Mouse (Mus musculus) gastrocnemius, postnatal 4 days (tissue): ENCODE results near the gene Msi2. TPM values are rescaled to one million over a fixed set of nuclear protein-coding genes. Genes with fewer than 3 reads are reported as not detected.
A peak's percentile ranks its signal among the peaks of the same experiment; 100 is the strongest.

ENCODE experiments used
- DNase-seq, 2 experiments: peaks; one replicate each; pipeline ENCODE4 v3.0.0; 2021 to 2022; ENCODE audit warnings: low spot score in 2 of 2, mixed read lengths in 2 of 2
- total RNA-seq, 2 experiments: library from RNA; stranded (reverse); gene quantifications; 2 replicates each; pipeline ENCODE4 v1.2.3; 2021

Gene Msi2
- total RNA-seq, 2 experiments from 2014 or later, result 225 to 240 TPM

GRCm38 (mm10) chr11:88618732-88619309 is 99.5 kb downstream of the Msi2 start:
- peak in 1 of 2 experiments; percentile 39 for DNase-seq

GRCm38 (mm10) chr11:88618005-88618501 is 100.3 kb downstream of the Msi2 start:
- no peak for DNase-seq

- no peak for DNase-seq
These were observed 100.9 kb downstream of the Msi2 start for GRCm38 (mm10) chr11:88617380-88617779.

GRCm38 (mm10) chr11:88614527-88615305 is 103.6 kb downstream of the Msi2 start:
- DNase-seq, result no peak

- DNase-seq, result no peak
These were observed 104.4 kb downstream of the Msi2 start for GRCm38 (mm10) chr11:88613771-88614526.

- no peak for DNase-seq
These were observed 105.3 kb downstream of the Msi2 start for GRCm38 (mm10) chr11:88613008-88613407.

- peak in 1 of 2 experiments; percentile 42 for DNase-seq
These were observed 106.2 kb downstream of the Msi2 start for GRCm38 (mm10) chr11:88612141-88612540.

- DNase-seq, result no peak
These were observed 107.5 kb downstream of the Msi2 start for GRCm38 (mm10) chr11:88610809-88611208.

GRCm38 (mm10) chr11:88610112-88610511 is 108.2 kb downstream of the Msi2 start:
- no peak for DNase-seq

GRCm38 (mm10) chr11:88608584-88608983 is 109.7 kb downstream of the Msi2 start:
- DNase-seq, result no peak

GRCm38 (mm10) chr11:88607725-88608383 is 110.5 kb downstream of the Msi2 start:
- DNase-seq, result no peak

GRCm38 (mm10) chr11:88605771-88606170 is 112.5 kb downstream of the Msi2 start:
- no peak for DNase-seq

- DNase-seq, result no peak
These were observed 113.2 kb downstream of the Msi2 start for GRCm38 (mm10) chr11:88605098-88605525.

GRCm38 (mm10) chr11:88604635-88605034 is 113.7 kb downstream of the Msi2 start:
- DNase-seq, result no peak

GRCm38 (mm10) chr11:88603366-88603765 is 114.9 kb downstream of the Msi2 start:
- no peak for DNase-seq

GRCm38 (mm10) chr11:88602471-88603120 is 115.7 kb downstream of the Msi2 start:
- DNase-seq, result no peak

- no peak for DNase-seq
These were observed 118.1 kb downstream of the Msi2 start for GRCm38 (mm10) chr11:88600194-88600593.

- no peak for DNase-seq
These were observed 118.8 kb downstream of the Msi2 start for GRCm38 (mm10) chr11:88599332-88600130.

- DNase-seq, result no peak
These were observed 119.5 kb downstream of the Msi2 start for GRCm38 (mm10) chr11:88598848-88599175.
